Mouse (Mus musculus) spleen, adult 2 months (tissue): Measurements from ENCODE around the gene C530008M17Rik.
"Not testable (repeated sequence)": the region's sequence is repeated elsewhere in the genome, so short reads cannot be mapped to it uniquely, and the experiment has no call there.

Source experiments
- CTCF ChIP-seq: fragments of 200-500 bp; IDR thresholded peaks from 2 replicates; pipeline ENCODE4 v1.5.1; 2011; ENCODE audit warnings: mild to moderate bottlenecking, inconsistent platforms; ENCODE audit not compliant: insufficient read depth, insufficient read length, insufficient replicate concordance; ENCODE audit errors: extremely low read depth
- POLR2A ChIP-seq: fragments of 200-500 bp; IDR thresholded peaks from 2 replicates; pipeline ENCODE4 v1.6.1; 2011; ENCODE audit warnings: low read depth, low read length, inconsistent platforms

- not testable (repeated sequence) for TF ChIP-seq CTCF, POLR2A
Measured at GRCm38 (mm10) chr5:76912522-76912921, 256.2 kb downstream of the C530008M17Rik start.
